Mouse (Mus musculus) heart, adult 2 months (tissue): ENCODE data around the gene Pdxp.

Source experiments
- CTCF ChIP-seq: fragments of 200-600 bp; IDR thresholded peaks from 2 replicates; pipeline ENCODE4 v1.8.1; 2022; ENCODE audit warnings: antibody characterized with exemption, mild to moderate bottlenecking, moderate library complexity
- POLR2A ChIP-seq: fragments of 200-500 bp; IDR thresholded peaks from 2 replicates; pipeline ENCODE4 v1.6.1; 2011; ENCODE audit warnings: mild to moderate bottlenecking, low read depth, low read length, control low read depth; ENCODE audit not compliant: insufficient read depth

GRCm38 (mm10) chr15:78894726-78895125 lies 19.0 kb upstream of the Pdxp start:
- TF ChIP-seq CTCF (no peak), POLR2A (no peak)
